Mouse (Mus musculus): ENCODE data around the gene Fancg. TPM values are rescaled to one million over a fixed set of nuclear protein-coding genes. Genes with fewer than 3 reads are reported as not detected.

Fancg gene
- total RNA-seq, 2 experiments from 2014 or later, result 8.3 to 8.9 TPM

- no peak for DNase-seq
Measured at GRCm38 (mm10) chr4:43033481-43033880, 23.2 kb upstream of the Fancg start.

- no peak for DNase-seq
Measured at GRCm38 (mm10) chr4:43032501-43032900, 22.2 kb upstream of the Fancg start.

- peak; percentile 89 to 92 for DNase-seq
Measured at GRCm38 (mm10) chr4:43031237-43031995, 21.1 kb upstream of the Fancg start, which contains the start of gene Stoml2. TSS of gene Stoml2 (minus strand) at chr4:43031710.

- DNase-seq, result no peak
Measured at GRCm38 (mm10) chr4:43030780-43031230, 20.5 kb upstream of the Fancg start.

- no peak for DNase-seq
Measured at GRCm38 (mm10) chr4:43030352-43030751, 20.0 kb upstream of the Fancg start.

GRCm38 (mm10) chr4:43029749-43030148 is 19.4 kb upstream of the Fancg start:
- no peak for DNase-seq

GRCm38 (mm10) chr4:43029121-43029520 is 18.8 kb upstream of the Fancg start:
- no peak for DNase-seq

GRCm38 (mm10) chr4:43025084-43025960 is 15.0 kb upstream of the Fancg start, which contains the start of gene Pigo:
TSS of gene Pigo (minus strand) at chr4:43025819.
- DNase-seq, result peak; percentile 93 to 94

- DNase-seq, result no peak
Measured at GRCm38 (mm10) chr4:43024673-43025072, 14.4 kb upstream of the Fancg start.

- DNase-seq, result no peak
Measured at GRCm38 (mm10) chr4:43021341-43021740, 11.0 kb upstream of the Fancg start.

- no peak for DNase-seq
Measured at GRCm38 (mm10) chr4:43020876-43021275, 10.6 kb upstream of the Fancg start.

GRCm38 (mm10) chr4:43019641-43020465 is 9.5 kb upstream of the Fancg start:
- no peak for DNase-seq

- DNase-seq, result no peak
Measured at GRCm38 (mm10) chr4:43019176-43019575, 8.9 kb upstream of the Fancg start.

- DNase-seq, result no peak
Measured at GRCm38 (mm10) chr4:43018156-43018555, 7.8 kb upstream of the Fancg start.

GRCm38 (mm10) chr4:43012091-43012490 is 1.8 kb upstream of the Fancg start:
- DNase-seq, result no peak

- DNase-seq, result no peak
Measured at GRCm38 (mm10) chr4:43005765-43006164, 4.5 kb downstream of the Fancg start.

- no peak for DNase-seq
Measured at GRCm38 (mm10) chr4:43004951-43005350, 5.4 kb downstream of the Fancg start.

GRCm38 (mm10) chr4:43002756-43003439 is 7.4 kb downstream of the Fancg start:
- no peak for DNase-seq

GRCm38 (mm10) chr4:43001272-43001671 is 9.0 kb downstream of the Fancg start:
- DNase-seq, result no peak

- peak; percentile 99 for DNase-seq
Measured at GRCm38 (mm10) chr4:43000141-43000986, 9.9 kb downstream of the Fancg start, which contains the start of gene Vcp. TSS of gene Vcp (minus strand) at chr4:43000507.
